Mouse (Mus musculus): Measurements from ENCODE around the gene Fam196a.

DNA sequence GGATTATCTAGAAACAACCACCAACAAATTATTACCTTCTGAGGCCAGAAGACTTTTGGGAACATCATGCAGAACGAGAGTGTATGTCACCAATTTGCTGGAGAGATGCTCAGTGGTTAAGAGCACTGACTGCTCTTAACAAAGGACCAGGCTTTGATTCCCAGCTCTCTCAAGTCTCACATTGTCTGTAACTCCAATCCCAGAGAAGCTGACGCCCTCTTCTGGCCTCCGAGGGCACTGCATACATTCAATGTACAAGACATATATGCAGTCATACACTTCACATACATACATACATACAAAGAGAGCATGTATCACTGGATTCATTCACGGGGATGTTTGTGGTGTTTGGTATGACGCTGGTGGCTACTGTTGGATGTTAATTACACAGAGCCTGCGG, 3.7 kb upstream of the Fam196a start:
- TF ChIP-seq CTCF (IDR thresholded peaks at IDR 0.05; ENCODE audit: control insufficient read depth, insufficient read depth, insufficient read length): no peak
- no peak for TF ChIP-seq USF1 (IDR thresholded peaks at IDR 0.05; ENCODE audit: low read depth)
- TF ChIP-seq FOSL1 (IDR thresholded peaks at IDR 0.05; ENCODE audit: insufficient read depth, low read length, poor library complexity, severe bottlenecking): no peak
- TF ChIP-seq MYOD1 (IDR thresholded peaks at IDR 0.05; ENCODE audit: control insufficient read depth, insufficient read length, low read depth): no peak
- TF ChIP-seq MAX (IDR thresholded peaks at IDR 0.05): no peak
- TF ChIP-seq CEBPB (IDR thresholded peaks at IDR 0.05; ENCODE audit: low read depth): no peak
